Mouse (Mus musculus) heart, embryonic 15.5 days (tissue): ENCODE measurements around the gene Ppm1d. TPM values are rescaled to one million over a fixed set of nuclear protein-coding genes. Genes with fewer than 3 reads are reported as not detected.

Source experiments
- ATAC-seq: fragments of 200-750 bp; cut with Nextera tagmentation; replicated peaks from 2 replicates; pipeline ENCODE4 v1.8.0; 2017; ENCODE audit warnings: low read depth, moderate TSS enrichment; ENCODE audit not compliant: insufficient number of reproducible peaks, insufficient read depth, low FRiP score
- H3K27ac ChIP-seq: fragments of 300-500 bp; sonication (generic); 2 replicates; pipeline ENCODE4 v1.5.1; 2015; ENCODE audit warnings: mild to moderate bottlenecking, inconsistent platforms
- H3K27me3 ChIP-seq: fragments of 300-500 bp; sonication (generic); 2 replicates; pipeline ENCODE4 v1.6.1; 2015; ENCODE audit warnings: inconsistent platforms
- H3K36me3 ChIP-seq: fragments of 300-500 bp; sonication (generic); 2 replicates; pipeline ENCODE4 v1.6.1; 2015; ENCODE audit warnings: mild to moderate bottlenecking, inconsistent platforms
- H3K4me1 ChIP-seq: fragments of 300-500 bp; sonication (generic); replicated peaks from 2 replicates; pipeline ENCODE4 v1.6.1; 2015; ENCODE audit warnings: inconsistent platforms
- H3K4me2 ChIP-seq: fragments of 300-500 bp; sonication (generic); 2 replicates; pipeline ENCODE4 v1.6.1; 2015; ENCODE audit warnings: inconsistent platforms, mild to moderate bottlenecking, moderate library complexity
- H3K4me3 ChIP-seq: fragments of 300-500 bp; sonication (generic); 2 replicates; pipeline ENCODE4 v1.5.1; 2015; ENCODE audit warnings: mild to moderate bottlenecking, inconsistent platforms
- H3K9ac ChIP-seq: fragments of 300-500 bp; sonication (generic); 2 replicates; pipeline ENCODE4 v1.6.1; 2015; ENCODE audit warnings: mild to moderate bottlenecking, inconsistent platforms
- H3K9me3 ChIP-seq: fragments of 300-500 bp; sonication (generic); replicated peaks from 2 replicates; pipeline ENCODE4 v1.6.1; 2016; ENCODE audit warnings: inconsistent platforms
- WGBS: fragments of 180-500 bp; shearing (Covaris S2); methylation state at CpG from one replicate; pipeline ENCODE4 v1.1.7; 2015; ENCODE audit warnings: mixed read lengths; 5-methylcytosine and 5-hydroxymethylcytosine counted together
- polyA plus RNA-seq: library from polyadenylated mRNA; unstranded; fragments of >200 nt; fragmentation: Nextera tagmentation; extraction: Ambion mirVana; gene quantifications from 2 replicates; pipeline ENCODE4 v1.2.1, GENCODE M21; 2015

The Ppm1d gene
- polyA plus RNA-seq, 1 experiment from 2014 or later: 12.5 TPM

DNA sequence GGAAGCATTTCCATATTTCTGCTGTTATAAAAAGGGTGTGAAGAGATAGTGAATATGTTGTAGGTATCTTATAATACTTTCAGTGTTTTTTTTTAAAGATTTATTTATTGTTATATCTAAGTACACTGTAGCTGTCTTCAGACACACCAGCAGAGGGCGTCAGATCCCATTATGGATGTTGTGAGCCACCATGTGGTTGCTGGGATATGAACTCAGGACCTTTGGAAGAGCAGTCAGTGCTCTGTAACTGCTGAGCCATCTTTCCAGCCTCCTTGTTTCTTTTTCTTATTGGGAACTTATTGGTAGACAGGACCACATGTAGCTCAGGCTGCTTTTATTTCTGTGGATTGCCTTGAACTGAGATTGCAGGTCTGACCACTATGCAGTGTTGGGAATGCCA lies 69.0 kb downstream of the Ppm1d start:
- no peak for ATAC-seq
- H3K36me3 ChIP-seq: no peaks in the 10 kb centered on the region
- no peak overlapping the region for H3K9ac ChIP-seq
- no peaks in the 10 kb centered on the region for H3K9me3 ChIP-seq
- H3K27me3 ChIP-seq: no peaks in the 10 kb centered on the region
- WGBS: 8% methylated on average over 1 of the region's 1 CpGs
- no peaks in the 10 kb centered on the region for H3K4me1 ChIP-seq
- H3K27ac ChIP-seq: no peak overlapping the region
- no peak overlapping the region for H3K4me2 ChIP-seq
- H3K4me3 ChIP-seq: no peak overlapping the region

- H3K27me3 ChIP-seq: no peaks in the 10 kb centered on the region
- no peak overlapping the region for H3K27ac ChIP-seq
- no peaks in the 10 kb centered on the region for H3K4me1 ChIP-seq
- H3K36me3 ChIP-seq: no peaks in the 10 kb centered on the region
- no peak overlapping the region for H3K9ac ChIP-seq
- no peak overlapping the region for H3K4me2 ChIP-seq
- no peak; the same call in 1 of the 2 replicates for ATAC-seq
- WGBS: 18% methylated on average over 4 of the region's 4 CpGs
- no peaks in the 10 kb centered on the region for H3K9me3 ChIP-seq
- H3K4me3 ChIP-seq: no peak overlapping the region
Observed at GRCm38 (mm10) chr11:85382055-85382454, 71.0 kb downstream of the Ppm1d start.

GRCm38 (mm10) chr11:85383975-85384821 lies 73.2 kb downstream of the Ppm1d start:
- no peak overlapping the region for H3K4me3 ChIP-seq
- no peaks in the 10 kb centered on the region for H3K36me3 ChIP-seq
- 73% methylated on average over 7 of the region's 7 CpGs for WGBS
- H3K27ac ChIP-seq: no peak overlapping the region
- no peak overlapping the region for H3K4me2 ChIP-seq
- ATAC-seq: no peak
- no peaks in the 10 kb centered on the region for H3K27me3 ChIP-seq
- H3K9ac ChIP-seq: no peak overlapping the region
- no peaks in the 10 kb centered on the region for H3K9me3 ChIP-seq
- H3K4me1 ChIP-seq: no peaks in the 10 kb centered on the region

DNA sequence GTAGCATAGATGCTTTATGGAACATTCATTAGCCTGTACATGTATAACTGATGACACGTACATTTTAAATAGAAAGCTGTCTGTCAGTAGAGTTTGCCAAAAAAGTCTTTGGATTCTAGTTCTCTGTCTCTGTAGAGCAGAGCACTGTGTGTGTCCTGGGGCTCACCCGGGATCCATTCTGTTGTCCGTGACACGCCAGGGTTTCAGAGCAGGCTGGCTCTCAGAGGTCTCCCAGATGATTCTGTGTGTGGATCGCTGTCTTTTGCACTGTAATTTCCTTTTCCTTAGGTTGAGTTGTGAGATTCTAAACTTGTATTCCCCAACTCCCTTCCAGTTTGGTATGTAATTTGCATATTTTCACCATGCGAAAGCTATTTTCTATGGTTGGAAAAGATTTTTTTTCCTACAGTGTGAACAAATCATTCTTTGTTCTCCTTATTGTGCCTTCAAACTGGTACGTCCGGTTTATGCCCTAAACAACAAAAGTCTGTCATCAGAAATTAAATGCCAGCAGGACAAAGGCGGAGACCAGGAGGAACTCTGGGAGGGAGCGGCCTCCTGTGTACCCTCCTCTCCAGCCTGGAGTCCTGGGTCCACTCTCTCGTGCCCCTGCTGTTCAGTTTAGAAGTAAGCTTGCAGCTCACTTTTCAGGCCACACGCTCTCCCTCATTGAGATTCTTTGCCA lies 81.3 kb downstream of the Ppm1d start:
- no peak overlapping the region for H3K4me3 ChIP-seq
- no peaks in the 10 kb centered on the region for H3K27me3 ChIP-seq
- H3K4me2 ChIP-seq: no peak overlapping the region
- WGBS: 72% methylated on average over 12 of the region's 12 CpGs
- H3K4me1 ChIP-seq: no peaks in the 10 kb centered on the region; the same call in 1 of the 2 replicates
- no peaks in the 10 kb centered on the region for H3K9me3 ChIP-seq
- H3K27ac ChIP-seq: no peak overlapping the region
- H3K36me3 ChIP-seq: no peaks in the 10 kb centered on the region
- no peak overlapping the region for H3K9ac ChIP-seq
- ATAC-seq: no peak

DNA sequence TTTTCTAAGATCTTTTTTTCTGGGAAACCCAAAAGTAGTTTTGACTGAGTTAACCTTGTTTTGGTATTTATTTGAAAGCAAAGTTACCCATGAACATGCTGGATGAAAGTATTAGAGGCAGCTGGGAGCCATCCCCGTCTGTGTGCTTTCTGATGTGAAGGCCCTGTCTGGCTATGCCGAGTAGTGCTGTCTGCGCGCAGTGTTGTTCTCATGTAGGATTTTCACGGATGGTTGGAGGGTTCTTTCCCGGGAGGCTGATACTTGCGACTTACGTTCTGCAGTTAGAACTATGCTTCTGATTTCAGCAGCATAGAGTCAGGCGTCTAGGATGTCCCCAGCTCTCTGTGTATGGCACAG lies 81.8 kb downstream of the Ppm1d start:
- Histone ChIP-seq H3K36me3 (no peaks in the 10 kb centered on the region), H3K9ac (no peak overlapping the region), H3K4me2 (no peak overlapping the region), H3K27me3 (no peaks in the 10 kb centered on the region), H3K4me1 (no peaks in the 10 kb centered on the region; the same call in 1 of the 2 replicates), H3K9me3 (no peaks in the 10 kb centered on the region), H3K4me3 (no peak overlapping the region), H3K27ac (no peak overlapping the region)
- no peak for ATAC-seq
- WGBS: 63% methylated on average over 9 of the region's 9 CpGs

GRCm38 (mm10) chr11:85393990-85394389 lies 82.9 kb downstream of the Ppm1d start:
- no peaks in the 10 kb centered on the region; the same call in 1 of the 2 replicates for H3K4me1 ChIP-seq
- no peak overlapping the region for H3K9ac ChIP-seq
- no peak overlapping the region for H3K4me3 ChIP-seq
- WGBS: 59% methylated on average over 3 of the region's 3 CpGs
- H3K27me3 ChIP-seq: no peaks in the 10 kb centered on the region
- H3K4me2 ChIP-seq: no peak overlapping the region
- no peaks in the 10 kb centered on the region for H3K9me3 ChIP-seq
- no peaks in the 10 kb centered on the region for H3K36me3 ChIP-seq
- H3K27ac ChIP-seq: no peak overlapping the region
- ATAC-seq: no peak

DNA sequence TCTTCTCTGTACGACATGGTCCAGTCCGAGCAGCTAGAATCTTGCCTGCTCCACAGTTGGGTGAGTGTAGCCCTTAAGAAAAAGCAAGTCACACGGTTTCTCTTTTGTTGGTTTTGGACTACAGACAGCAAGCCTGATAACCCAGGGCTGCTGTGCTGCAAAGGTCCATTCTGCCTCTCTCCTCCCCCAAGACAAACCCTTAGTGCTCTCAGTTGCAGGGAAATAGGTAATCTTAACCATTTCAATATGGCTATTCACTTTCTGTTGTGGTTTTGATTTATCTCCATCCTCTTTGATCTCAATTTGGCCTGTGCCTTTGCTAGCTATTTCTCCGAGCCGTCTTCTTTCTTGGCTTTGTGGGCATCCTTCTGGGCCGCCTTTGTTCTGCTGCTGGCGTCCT lies 84.3 kb downstream of the Ppm1d start:
- Histone ChIP-seq H3K4me2 (no peak overlapping the region), H3K36me3 (no peaks in the 10 kb centered on the region), H3K9ac (no peak overlapping the region), H3K27me3 (no peaks in the 10 kb centered on the region), H3K9me3 (no peaks in the 10 kb centered on the region), H3K4me1 (no peaks in the 10 kb centered on the region; the same call in 1 of the 2 replicates), H3K27ac (no peak overlapping the region), H3K4me3 (no peak overlapping the region)
- ATAC-seq: no peak
- WGBS: 64% methylated on average over 7 of the region's 7 CpGs

Other genes starting within 250 kb of the Ppm1d start
- 3.0 and 3.1 TPM in 2 replicates for gene Usp32, start 171.1 kb upstream of the Ppm1d start, polyA plus RNA-seq
- not detected in 2 replicates for gene 1700125H20Rik, start 140.8 kb upstream of the Ppm1d start, polyA plus RNA-seq
- gene Appbp2, start 76.1 kb upstream of the Ppm1d start, polyA plus RNA-seq: 31.7 and 34.7 TPM in 2 replicates
- 16.6 and 18.8 TPM in 2 replicates for gene Bcas3, start 41.9 kb downstream of the Ppm1d start, polyA plus RNA-seq